Mouse (Mus musculus): ENCODE measurements at regions not wholly inside any gene's neighbourhood (a gene's known extent, or its start where the extent isn't known, plus 50 kb on each side); places are given as distances from the start of the nearest gene placed in this dataset.

GRCm38 (mm10) chr1:186460742-186461141 lies 245.0 kb downstream of the Tgfb2 start:
- Histone ChIP-seq H3K4me1 (replicated peaks) (no peaks in the 10 kb centered on the region), H3K9me3 (replicated peaks) (no peaks in the 10 kb centered on the region), H3K27ac (no peak overlapping the region), H3K9ac (no peak overlapping the region), H3K4me2 (no peak overlapping the region), H3K4me3 (replicated peaks) (no peak overlapping the region), H3K36me3 (no peaks in the 10 kb centered on the region), H3K27me3 (no peaks in the 10 kb centered on the region)
- 61% methylated on average over 10 of the region's 10 CpGs for WGBS (ENCODE audit: insufficient replicate concordance)
- no peak for DNase-seq
- ATAC-seq (ENCODE audit: low read depth), result no peak

DNA sequence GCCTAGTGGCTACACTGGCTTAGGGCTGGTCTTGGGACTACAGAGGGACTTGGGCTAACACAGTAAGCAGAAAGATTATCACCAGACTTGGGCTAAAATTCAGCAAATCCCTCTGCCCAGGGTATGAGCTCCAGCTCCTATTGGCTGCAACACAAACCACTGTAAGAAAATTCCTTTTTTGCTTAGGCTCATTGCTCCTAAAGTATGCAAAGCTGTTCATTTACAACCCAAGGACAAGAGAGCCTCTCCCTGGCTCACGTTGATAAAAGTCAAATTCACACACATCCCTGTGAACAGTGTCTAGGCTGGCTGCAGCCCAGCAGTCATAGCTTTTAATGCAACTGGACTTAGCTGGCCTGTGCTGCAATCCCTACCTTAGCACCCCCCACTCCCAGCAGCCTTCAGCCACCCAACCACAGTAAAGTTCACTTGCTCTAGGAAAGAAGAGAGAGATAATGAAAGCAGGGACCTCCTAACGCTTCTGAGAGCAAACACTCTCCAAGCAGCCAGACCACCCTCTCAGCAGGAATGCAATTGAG lies 247.6 kb downstream of the Tgfb2 start:
- no peak overlapping the region for H3K4me2 ChIP-seq
- no peak for DNase-seq
- H3K27me3 ChIP-seq, result no peaks in the 10 kb centered on the region
- ATAC-seq (ENCODE audit: low read depth), result no peak
- H3K9me3 ChIP-seq (replicated peaks), result no peaks in the 10 kb centered on the region
- 31% methylated on average over 2 of the region's 2 CpGs for WGBS (ENCODE audit: insufficient replicate concordance)
- H3K9ac ChIP-seq, result no peak overlapping the region
- H3K4me3 ChIP-seq (replicated peaks), result no peak overlapping the region
- no peaks in the 10 kb centered on the region for H3K4me1 ChIP-seq (replicated peaks)
- H3K27ac ChIP-seq, result no peak overlapping the region
- no peaks in the 10 kb centered on the region for H3K36me3 ChIP-seq

- no peaks in the 10 kb centered on the region for H3K9me3 ChIP-seq (replicated peaks)
- H3K27me3 ChIP-seq, result no peaks in the 10 kb centered on the region
- no peaks in the 10 kb centered on the region for H3K36me3 ChIP-seq
- H3K9ac ChIP-seq, result no peak overlapping the region
- no peaks in the 10 kb centered on the region for H3K4me1 ChIP-seq (replicated peaks)
- no peak overlapping the region for H3K4me2 ChIP-seq
- ATAC-seq (ENCODE audit: low read depth), result no peak
- H3K4me3 ChIP-seq (replicated peaks), result no peak overlapping the region
- 69% methylated on average over 8 of the region's 8 CpGs for WGBS (ENCODE audit: insufficient replicate concordance)
- no peak for DNase-seq
- no peak overlapping the region for H3K27ac ChIP-seq
These were observed 248.7 kb downstream of the Tgfb2 start for GRCm38 (mm10) chr1:186457098-186457497.

DNA sequence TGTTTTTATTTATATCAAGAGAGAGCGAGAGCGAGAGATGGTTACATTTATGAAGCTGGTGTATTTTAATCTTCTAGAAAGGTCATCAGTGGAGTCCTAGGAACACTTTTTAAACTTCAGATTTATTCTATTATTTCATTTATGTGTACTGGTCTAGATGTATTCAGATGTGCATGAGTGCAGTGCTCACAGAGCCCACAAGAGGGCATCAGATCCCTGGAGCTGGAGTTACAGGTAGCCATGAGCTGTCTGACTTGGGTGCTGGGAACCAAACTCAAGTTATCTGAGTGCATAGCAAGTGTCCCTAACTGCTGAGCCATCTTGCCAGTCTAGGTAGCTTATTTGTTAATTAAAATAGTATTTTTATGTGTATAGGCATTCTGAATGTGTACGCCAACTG lies 249.7 kb downstream of the Tgfb2 start:
- H3K27ac ChIP-seq, result no peak overlapping the region

GRCm38 (mm10) chr1:186455177-186455660 lies 250.6 kb downstream of the Tgfb2 start:
- no peaks in the 10 kb centered on the region for H3K36me3 ChIP-seq
- DNase-seq (no peak), ATAC-seq (ENCODE audit: low read depth) (no peak)
- H3K4me2 ChIP-seq, result no peak overlapping the region
- no peak overlapping the region for H3K9ac ChIP-seq
- H3K4me1 ChIP-seq (replicated peaks), result no peaks in the 10 kb centered on the region
- H3K27me3 ChIP-seq, result no peaks in the 10 kb centered on the region
- 69% methylated on average over 7 of the region's 7 CpGs for WGBS (ENCODE audit: insufficient replicate concordance)
- no peak overlapping the region for H3K27ac ChIP-seq
- H3K9me3 ChIP-seq (replicated peaks), result no peaks in the 10 kb centered on the region
- no peak overlapping the region for H3K4me3 ChIP-seq (replicated peaks)

More for the DNA sequence above, 249.7 kb downstream of the Tgfb2 start:
- 80% methylated on average over 3 of the region's 3 CpGs for WGBS (ENCODE audit: insufficient replicate concordance)
- H3K4me1 ChIP-seq (replicated peaks), result no peaks in the 10 kb centered on the region
- no peak overlapping the region for H3K9ac ChIP-seq
- H3K27me3 ChIP-seq, result no peaks in the 10 kb centered on the region
- no peak overlapping the region for H3K4me3 ChIP-seq (replicated peaks)
- DNase-seq (no peak), ATAC-seq (ENCODE audit: low read depth) (no peak)
- no peaks in the 10 kb centered on the region for H3K9me3 ChIP-seq (replicated peaks)
- H3K36me3 ChIP-seq, result no peaks in the 10 kb centered on the region
- H3K4me2 ChIP-seq, result no peak overlapping the region

DNA sequence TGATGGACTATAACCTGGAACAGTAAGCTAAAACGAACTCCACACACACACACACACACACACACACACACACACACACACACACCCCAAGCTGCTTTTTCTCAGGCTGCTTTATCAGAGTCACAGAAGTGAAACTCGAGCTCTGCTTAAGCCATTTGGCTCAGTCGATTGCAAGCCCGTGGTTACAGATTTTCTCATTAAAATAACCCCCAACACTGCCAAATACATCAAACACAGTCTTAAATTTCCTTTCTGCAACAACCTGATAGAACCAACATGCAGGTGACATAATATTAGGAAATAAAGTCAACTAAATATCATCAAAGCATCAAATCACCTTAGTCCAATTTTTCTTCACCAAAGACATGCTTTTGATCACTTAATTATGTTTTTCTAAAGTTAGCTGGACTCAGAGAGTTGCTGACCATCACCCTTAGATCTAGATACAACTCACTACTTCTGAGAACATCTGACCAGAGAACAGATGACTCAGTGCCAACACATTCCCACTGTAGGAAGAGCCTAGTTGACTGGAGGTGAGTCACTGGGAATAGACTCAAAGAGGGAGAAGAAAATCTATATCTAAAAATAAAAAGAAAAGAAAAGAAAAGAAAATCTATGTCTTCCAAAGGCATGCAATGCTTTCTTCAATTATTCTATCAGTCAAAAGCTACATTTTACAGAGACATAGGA lies 251.2 kb downstream of the Tgfb2 start:
- no peaks in the 10 kb centered on the region for H3K4me1 ChIP-seq (replicated peaks)
- no peak overlapping the region for H3K27ac ChIP-seq
- H3K9me3 ChIP-seq (replicated peaks), result no peaks in the 10 kb centered on the region
- H3K4me3 ChIP-seq (replicated peaks), result no peak overlapping the region
- no peak overlapping the region for H3K9ac ChIP-seq
- no peaks in the 10 kb centered on the region for H3K36me3 ChIP-seq
- WGBS (ENCODE audit: insufficient replicate concordance), result 32% methylated on average over 4 of the region's 4 CpGs
- no peak overlapping the region for H3K4me2 ChIP-seq
- ATAC-seq (ENCODE audit: low read depth), result no peak
- no peak for DNase-seq
- no peaks in the 10 kb centered on the region for H3K27me3 ChIP-seq

DNA sequence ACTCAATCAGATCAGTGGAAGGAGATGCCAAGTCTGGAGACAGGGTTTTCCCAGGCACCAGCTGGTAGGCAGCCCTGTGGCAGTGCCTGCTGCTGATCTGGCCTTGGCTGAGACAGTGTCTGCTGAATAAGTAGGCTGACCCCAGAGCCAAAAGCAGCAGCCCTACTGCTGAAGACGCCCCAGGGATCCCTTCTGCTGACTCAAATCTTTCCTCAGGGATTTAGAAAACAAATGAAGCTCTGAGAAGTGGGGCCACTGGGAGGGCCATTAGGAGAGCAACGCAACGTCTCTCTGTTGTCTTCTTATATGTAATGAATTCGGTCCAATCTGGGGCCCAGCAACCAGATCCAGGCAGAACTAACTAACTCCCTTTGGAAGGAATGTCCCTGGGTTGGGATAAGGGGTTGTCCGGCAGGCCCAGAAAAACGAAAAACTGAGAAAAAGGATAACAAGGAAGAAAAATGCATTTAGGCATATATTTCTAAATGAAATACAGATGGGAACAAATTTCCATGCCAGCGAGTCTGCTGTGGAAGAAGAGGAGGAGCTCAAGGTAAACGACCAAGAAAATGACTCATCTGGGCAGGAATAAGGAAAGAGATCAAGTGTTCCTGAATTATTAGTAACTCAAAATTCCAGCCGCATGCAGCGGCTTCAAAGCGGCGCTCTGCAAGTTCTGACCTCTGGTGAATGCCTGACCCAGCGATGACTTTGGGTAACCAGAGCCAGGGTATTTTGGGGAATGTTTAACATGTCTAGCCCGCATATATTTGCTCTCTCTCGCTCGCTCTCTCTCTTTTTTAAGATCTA lies 256.7 kb downstream of the Tgfb2 start:
- no peak for DNase-seq
- Histone ChIP-seq H3K36me3 (no peaks in the 10 kb centered on the region), H3K4me2 (no peak overlapping the region), H3K4me1 (replicated peaks) (no peaks in the 10 kb centered on the region), H3K4me3 (replicated peaks) (no peak overlapping the region), H3K9me3 (replicated peaks) (no peaks in the 10 kb centered on the region), H3K9ac (no peak overlapping the region), H3K27me3 (no peaks in the 10 kb centered on the region), H3K27ac (no peak overlapping the region)
- 57% methylated on average over 16 of the region's 16 CpGs for WGBS (ENCODE audit: insufficient replicate concordance)
- ATAC-seq (ENCODE audit: low read depth), result no peak

DNA sequence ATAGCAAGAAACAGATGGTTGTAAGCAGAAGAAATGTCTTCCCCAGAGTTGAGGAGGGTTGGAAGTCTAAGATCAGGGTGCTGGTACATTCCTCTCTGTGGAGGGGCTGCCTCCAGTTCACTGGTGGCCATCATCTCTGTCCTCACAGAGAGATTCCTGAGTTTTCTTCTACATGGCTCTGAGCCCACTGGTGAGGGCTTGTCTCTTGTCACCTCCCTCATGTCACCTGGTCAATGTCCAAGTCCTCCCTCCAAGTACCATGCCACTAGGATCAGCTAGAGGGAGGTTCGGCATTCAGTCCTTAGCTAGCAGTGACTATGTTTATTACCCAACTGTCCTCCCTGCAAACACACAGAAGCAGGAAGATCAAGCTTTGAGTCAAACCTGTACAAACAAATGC lies 258.3 kb downstream of the Tgfb2 start:
- ATAC-seq (ENCODE audit: low read depth) (no peak), DNase-seq (no peak)
- no peak overlapping the region for H3K9ac ChIP-seq
- H3K9me3 ChIP-seq (replicated peaks), result no peaks in the 10 kb centered on the region
- no peak overlapping the region for H3K4me2 ChIP-seq
- no peaks in the 10 kb centered on the region for H3K27me3 ChIP-seq
- WGBS (ENCODE audit: insufficient replicate concordance), result 55% methylated on average over 1 of the region's 1 CpGs
- H3K4me1 ChIP-seq (replicated peaks), result no peaks in the 10 kb centered on the region
- no peak overlapping the region for H3K27ac ChIP-seq
- H3K36me3 ChIP-seq, result no peaks in the 10 kb centered on the region
- no peak overlapping the region for H3K4me3 ChIP-seq (replicated peaks)

- Histone ChIP-seq H3K9ac (no peak overlapping the region), H3K27ac (no peak overlapping the region)
These were observed 261.1 kb downstream of the Tgfb2 start for GRCm38 (mm10) chr1:186444701-186445131.

GRCm38 (mm10) chr1:186442160-186442559 lies 263.6 kb downstream of the Tgfb2 start:
- Histone ChIP-seq H3K4me1 (replicated peaks) (no peaks in the 10 kb centered on the region), H3K9ac (no peak overlapping the region), H3K36me3 (no peaks in the 10 kb centered on the region), H3K4me2 (no peak overlapping the region), H3K4me3 (replicated peaks) (no peak overlapping the region), H3K27ac (no peak overlapping the region), H3K9me3 (replicated peaks) (no peaks in the 10 kb centered on the region), H3K27me3 (no peaks in the 10 kb centered on the region)
- no peak for DNase-seq
- WGBS (ENCODE audit: insufficient replicate concordance), result 38% methylated on average over 1 of the region's 1 CpGs
- no peak for ATAC-seq (ENCODE audit: low read depth)

More at GRCm38 (mm10) chr1:186444701-186445131, 261.1 kb downstream of the Tgfb2 start:
- Histone ChIP-seq H3K4me2 (no peak overlapping the region), H3K9me3 (replicated peaks) (no peaks in the 10 kb centered on the region), H3K36me3 (no peaks in the 10 kb centered on the region), H3K27me3 (no peaks in the 10 kb centered on the region), H3K4me1 (replicated peaks) (no peaks in the 10 kb centered on the region), H3K4me3 (replicated peaks) (no peak overlapping the region)
- WGBS (ENCODE audit: insufficient replicate concordance), result 41% methylated on average over 5 of the region's 5 CpGs
- DNase-seq (no peak), ATAC-seq (ENCODE audit: low read depth) (no peak)

GRCm38 (mm10) chr1:186435336-186435972 lies 270.3 kb downstream of the Tgfb2 start:
- DNase-seq, result no peak
- Histone ChIP-seq H3K4me2 (no peak overlapping the region), H3K4me3 (replicated peaks) (no peak overlapping the region), H3K27me3 (no peaks in the 10 kb centered on the region), H3K4me1 (replicated peaks) (no peaks in the 10 kb centered on the region), H3K9ac (no peak overlapping the region), H3K27ac (no peak overlapping the region), H3K9me3 (replicated peaks) (no peaks in the 10 kb centered on the region), H3K36me3 (no peaks in the 10 kb centered on the region)
- ATAC-seq (ENCODE audit: low read depth), result no peak
- 37% methylated on average over 12 of the region's 12 CpGs for WGBS (ENCODE audit: insufficient replicate concordance)
